Mouse (Mus musculus) testis, postnatal 14 days (tissue): ENCODE results near the gene Fbxw10.

Experiments used
- DNase-seq: peaks from one replicate; pipeline ENCODE4 v3.0.0; 2021; ENCODE audit warnings: low spot score

Fbxw10 gene

DNA sequence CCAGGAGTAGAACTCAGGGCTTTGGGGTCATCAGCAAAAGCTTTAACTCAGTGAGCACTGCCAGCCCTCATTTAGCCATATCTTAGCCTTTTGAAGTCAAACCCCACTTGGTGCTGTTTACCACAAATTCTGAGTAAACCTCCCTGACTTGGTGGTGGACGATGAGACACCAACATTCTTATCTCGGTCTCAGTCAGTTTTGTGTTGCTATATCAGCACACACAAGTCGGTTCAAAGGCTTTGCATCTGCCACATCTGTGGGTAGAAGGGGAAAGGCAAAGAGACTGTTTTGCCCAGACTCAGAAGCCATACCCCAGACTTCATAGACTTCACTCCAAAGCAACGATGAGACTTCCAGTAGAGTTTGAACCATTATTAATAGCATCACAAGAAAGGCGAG is 2.3 kb upstream of the Fbxw10 start:
- no peak for DNase-seq

GRCm38 (mm10) chr11:62845730-62846129 is 1.1 kb upstream of the Fbxw10 start:
- DNase-seq, result no peak

- DNase-seq, result no peak
Measured at GRCm38 (mm10) chr11:62847655-62848191, 854 bp downstream of the Fbxw10 start.

GRCm38 (mm10) chr11:62848301-62848700 is 1.4 kb downstream of the Fbxw10 start:
- no peak for DNase-seq

- no peak for DNase-seq
Measured at GRCm38 (mm10) chr11:62851199-62851598, 4.3 kb downstream of the Fbxw10 start.

DNA sequence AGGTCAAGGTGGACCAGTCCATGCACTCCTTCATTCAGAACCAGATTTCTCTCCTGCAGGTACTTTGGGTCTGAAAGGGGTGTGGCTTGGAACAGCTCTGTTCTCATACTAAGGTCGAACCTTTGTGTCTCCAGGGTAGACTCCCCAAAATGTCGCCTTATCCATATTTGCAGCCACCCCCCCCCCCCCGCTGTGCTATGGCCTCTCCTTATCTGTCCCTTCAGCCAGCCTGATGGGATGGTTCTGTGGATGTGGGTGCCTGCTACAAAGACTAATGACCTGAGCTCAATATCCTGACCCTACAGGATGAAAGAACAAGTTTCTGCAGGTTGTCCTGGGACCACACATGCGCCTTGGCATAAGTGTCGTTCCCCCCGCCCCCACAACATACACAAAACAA is 6.5 kb downstream of the Fbxw10 start:
- no peak for DNase-seq

- DNase-seq, result no peak
Measured at GRCm38 (mm10) chr11:62865562-62865961, 18.7 kb downstream of the Fbxw10 start.

DNA sequence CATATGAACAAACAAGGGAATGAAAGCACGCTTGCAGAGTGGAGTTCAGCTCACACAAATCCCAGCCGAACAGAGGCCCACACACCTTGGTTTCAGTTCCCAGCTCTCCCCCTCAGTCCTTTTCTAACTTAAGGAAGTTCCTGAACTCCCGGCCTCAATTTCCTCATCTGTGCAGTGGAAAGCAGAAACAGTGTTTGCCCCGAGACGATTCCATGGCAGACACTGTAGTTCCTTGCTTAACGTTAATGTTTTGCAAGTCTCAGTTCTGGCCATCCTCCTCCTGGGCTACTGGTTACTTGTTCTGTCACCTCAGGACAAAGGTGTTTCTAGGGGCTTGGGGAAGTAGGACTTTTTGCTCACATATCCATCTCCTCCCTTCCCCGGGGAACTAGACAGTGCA is 19.8 kb downstream of the Fbxw10 start:
- no peak for DNase-seq

GRCm38 (mm10) chr11:62869201-62869600 is 22.3 kb downstream of the Fbxw10 start:
- no peak for DNase-seq

GRCm38 (mm10) chr11:62869715-62870371 is 23.0 kb downstream of the Fbxw10 start:
- no peak for DNase-seq

DNA sequence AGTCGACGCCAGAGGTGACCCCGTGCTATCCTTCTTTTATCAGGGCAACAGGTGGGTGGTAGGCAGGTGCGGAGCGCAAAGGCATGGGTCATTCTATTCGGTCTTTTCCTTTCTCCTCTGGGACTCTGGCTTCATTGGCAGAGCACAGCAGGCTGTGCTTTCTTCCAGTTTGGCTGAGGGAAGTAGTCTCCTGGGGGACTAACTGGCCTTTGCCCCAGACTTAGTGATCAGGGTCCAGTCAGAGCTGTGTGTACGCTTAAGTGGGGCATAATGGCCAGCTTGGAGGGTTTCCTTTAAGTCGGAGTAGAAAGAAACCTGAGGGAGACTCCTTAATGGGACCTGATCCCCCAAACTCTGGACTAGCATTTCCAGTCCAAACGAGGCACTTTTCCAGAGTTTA is 26.6 kb downstream of the Fbxw10 start:
- DNase-seq, result no peak

DNA sequence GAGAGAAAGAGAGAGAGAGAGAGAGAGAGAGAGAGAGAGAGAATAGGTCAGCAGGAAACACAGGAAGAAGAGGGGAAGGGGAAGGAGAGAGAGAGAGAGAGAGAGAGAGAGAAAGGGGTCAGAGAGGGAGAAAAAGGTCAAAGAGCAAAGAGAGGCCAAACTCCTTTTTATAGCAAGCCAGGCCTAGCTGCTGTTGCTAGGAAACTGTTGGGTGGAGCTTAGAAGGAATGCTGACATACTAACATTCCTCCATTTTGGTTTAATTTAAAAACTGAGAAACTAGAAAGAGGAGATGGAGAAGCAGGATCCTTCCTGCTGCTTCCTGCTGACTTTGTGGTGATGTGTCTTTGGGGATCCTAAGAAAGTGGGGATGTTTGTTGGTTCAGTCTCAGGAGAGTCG is 28.8 kb downstream of the Fbxw10 start:
- DNase-seq, result no peak

GRCm38 (mm10) chr11:62876445-62876844 is 29.6 kb downstream of the Fbxw10 start:
- DNase-seq, result no peak

- no peak for DNase-seq
Measured at GRCm38 (mm10) chr11:62877391-62877790, 30.5 kb downstream of the Fbxw10 start.

DNA sequence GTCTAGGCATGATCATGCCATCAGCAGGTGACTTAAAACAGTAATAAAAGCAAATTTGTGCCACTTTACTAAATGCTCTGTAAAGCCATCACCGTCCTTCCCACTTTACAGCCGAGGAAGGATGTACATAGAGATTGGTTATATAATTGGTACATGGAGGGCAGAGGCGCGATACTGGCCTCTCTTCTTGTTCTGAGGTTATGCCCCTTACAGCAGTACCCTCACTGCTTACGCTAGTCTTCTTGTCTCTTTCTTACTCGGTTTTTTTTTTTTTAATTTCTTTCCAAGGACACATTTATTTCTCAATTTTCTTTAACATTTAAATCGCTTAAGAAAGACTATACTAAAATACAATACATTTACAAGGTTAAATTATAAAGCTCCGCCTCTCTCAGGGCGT is 31.9 kb downstream of the Fbxw10 start:
- DNase-seq, result no peak

GRCm38 (mm10) chr11:62879220-62880048 is 32.6 kb downstream of the Fbxw10 start, which contains the start of gene Tvp23b:
TSS of gene Tvp23b (plus strand) at chr11:62879455.
- DNase-seq, result peak; percentile 98

DNA sequence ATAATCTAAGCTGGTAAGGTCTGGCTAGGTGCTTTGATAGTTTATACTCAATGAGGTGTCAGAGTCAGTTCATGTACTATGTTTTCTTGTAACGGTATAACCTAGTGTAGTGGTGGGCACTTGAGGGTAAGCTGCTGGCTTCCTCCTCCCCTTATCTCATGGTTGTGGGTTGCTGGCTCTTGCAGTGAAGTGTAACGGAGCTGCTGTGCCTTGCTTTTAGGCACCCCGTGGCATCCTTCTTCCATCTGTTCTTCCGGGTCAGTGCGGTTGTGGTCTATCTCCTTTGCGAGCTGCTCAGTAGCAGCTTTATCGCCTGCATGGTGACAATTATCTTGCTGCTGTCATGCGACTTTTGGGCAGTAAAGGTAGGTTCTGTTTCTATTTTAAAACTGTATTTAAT is 36.5 kb downstream of the Fbxw10 start:
- DNase-seq, result no peak

DNA sequence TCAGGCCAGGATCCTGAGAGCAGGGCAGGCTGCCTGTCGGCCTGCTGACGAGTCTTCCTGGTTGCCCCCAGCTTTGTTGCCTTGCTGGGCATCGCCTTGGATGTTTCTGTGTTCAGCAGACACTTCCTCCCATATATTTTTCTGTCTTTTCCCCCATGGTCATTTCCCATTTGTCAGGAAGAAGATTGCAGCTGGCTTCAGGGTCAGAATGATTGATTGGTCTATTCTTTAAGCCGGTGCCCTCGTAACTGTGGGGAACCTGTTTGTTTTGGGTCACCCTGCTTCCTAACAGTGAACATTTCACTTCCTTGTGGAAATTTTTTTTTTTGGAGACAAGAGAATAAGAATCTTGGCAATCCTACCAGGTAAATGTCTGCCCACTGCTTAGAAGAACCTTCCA is 38.5 kb downstream of the Fbxw10 start:
- DNase-seq, result no peak

- no peak for DNase-seq
Measured at GRCm38 (mm10) chr11:62890796-62891195, 43.9 kb downstream of the Fbxw10 start.

- no peak for DNase-seq
Measured at GRCm38 (mm10) chr11:62891763-62892162, 44.9 kb downstream of the Fbxw10 start.

DNA sequence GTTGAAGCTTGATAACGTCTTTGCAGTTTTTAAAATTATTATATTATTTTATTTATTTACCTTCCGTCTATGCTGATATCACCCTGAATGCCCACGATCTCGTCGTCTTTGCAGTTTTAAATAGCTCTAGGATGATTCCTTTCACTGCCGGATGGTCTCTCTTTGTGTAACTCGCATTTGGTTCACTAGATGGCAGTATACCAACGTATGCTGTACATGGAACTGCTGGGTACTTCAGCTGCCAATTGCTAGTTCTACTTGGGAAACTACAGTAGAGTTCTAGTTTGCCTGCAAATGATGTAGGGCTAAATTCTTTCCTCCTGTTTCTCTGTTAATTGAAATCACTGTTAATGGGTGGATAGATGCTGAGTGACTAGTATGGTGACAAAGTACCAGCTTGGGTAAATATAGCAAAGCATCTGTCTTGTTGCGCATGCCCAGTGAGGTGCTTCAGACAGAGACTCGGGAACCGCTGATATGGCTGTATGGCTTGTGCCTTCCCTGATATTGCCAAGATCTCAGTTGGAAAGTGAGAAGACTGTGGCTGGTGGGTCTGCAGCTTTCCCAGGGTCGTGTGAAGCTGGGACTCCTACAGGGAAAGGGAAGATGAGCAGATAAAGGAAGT is 54.9 kb downstream of the Fbxw10 start:
- DNase-seq, result peak; percentile 53

- DNase-seq, result no peak
Measured at GRCm38 (mm10) chr11:62903871-62904495, 57.1 kb downstream of the Fbxw10 start.
